Mouse (Mus musculus) thymus, adult 18-20 months (tissue): ENCODE measurements around the gene Gm9958.

Experiments
- DNase-seq, 2 experiments: peaks; one replicate each; pipeline ENCODE4 v3.0.0; 2022; ENCODE audit warnings: mixed read lengths in 2 of 2

Gm9958 gene

DNA sequence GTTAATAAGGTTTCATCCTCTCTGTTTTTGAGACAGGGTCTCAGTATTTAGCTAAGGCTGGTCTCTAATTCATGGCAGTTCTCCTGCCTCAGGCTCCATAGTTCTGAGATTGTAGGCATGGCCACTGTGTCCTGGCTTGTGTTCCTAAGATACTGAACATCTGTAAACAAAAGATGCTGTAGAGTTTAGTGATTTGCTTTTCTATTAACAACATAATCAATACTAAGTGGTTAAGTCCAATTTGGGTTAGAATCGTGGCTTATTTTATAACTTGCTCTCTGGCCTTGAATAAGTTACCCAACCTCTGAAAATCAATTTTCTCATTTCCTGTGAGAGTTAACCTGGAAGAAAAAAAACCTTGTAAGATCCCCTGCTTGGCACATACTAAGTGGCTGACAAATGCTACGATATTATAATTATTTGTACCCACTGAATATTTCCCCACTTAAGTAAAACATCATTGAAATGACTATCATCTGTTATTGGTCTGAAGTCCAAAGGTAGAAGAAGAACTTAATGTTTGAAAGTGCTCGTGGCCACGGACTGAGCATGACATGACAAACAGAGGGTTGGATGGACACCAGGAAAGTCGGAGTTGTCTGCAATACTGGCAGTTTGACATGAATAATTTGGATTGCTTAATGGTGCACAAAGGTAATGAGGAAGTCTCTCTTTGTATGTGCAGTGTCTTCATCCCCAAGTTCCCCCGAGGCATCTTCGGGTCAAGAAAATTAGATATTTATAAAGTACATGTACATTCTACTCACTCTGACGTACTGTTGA is 47.3 kb downstream of the Gm9958 start:
- DNase-seq: no peak

DNA sequence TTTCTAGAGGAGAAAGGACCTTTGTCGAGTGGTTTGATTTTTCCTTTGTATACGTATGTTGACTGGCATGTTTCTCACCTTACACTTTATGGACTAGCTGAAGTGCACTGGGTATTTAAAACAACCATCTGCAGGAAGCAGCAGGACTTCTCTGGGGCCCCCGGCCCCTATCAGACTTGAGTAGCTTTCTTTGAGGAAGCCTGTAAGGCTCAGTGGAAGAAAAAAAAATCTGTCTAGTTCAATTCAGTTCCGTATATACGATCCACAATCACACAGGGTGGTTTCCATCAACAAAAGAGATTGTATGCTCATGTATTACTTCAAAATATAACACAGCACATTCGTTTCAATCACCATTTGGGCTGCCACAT is 47.9 kb downstream of the Gm9958 start:
- no peak for DNase-seq
